Mouse (Mus musculus): ENCODE measurements around the gene Stxbp6. TPM values are rescaled to one million over a fixed set of nuclear protein-coding genes. Genes with fewer than 3 reads are reported as not detected.

Gene Stxbp6
- polyA plus RNA-seq, 1 experiment from 2014 or later = 34.1 TPM

GRCm38 (mm10) chr12:44906001-44906400 is 168.5 kb downstream of the Stxbp6 start:
- WGBS = 85% methylated on average over 2 of the region's 2 CpGs
- H3K9me3 ChIP-seq (ENCODE audit: control insufficient read depth, low read length) = no peaks in the 10 kb centered on the region
- no peak overlapping the region for H3K4me2 ChIP-seq (replicated peaks; ENCODE audit: low read depth, low read length)
- H3K27me3 ChIP-seq (ENCODE audit: control insufficient read depth, insufficient read depth, low read length) = no peaks in the 10 kb centered on the region
- ATAC-seq (ENCODE audit: low FRiP score, low TSS enrichment) = no peak
- H3K9ac ChIP-seq (ENCODE audit: low read depth, low read length) = no peak overlapping the region
- H3K27ac ChIP-seq (ENCODE audit: low read depth, low read length) = no peak overlapping the region
- H3K4me3 ChIP-seq (ENCODE audit: low read length) = no peak overlapping the region
- H3K36me3 ChIP-seq (ENCODE audit: control insufficient read depth, insufficient read depth, low read length) = no peaks in the 10 kb centered on the region
- no peaks in the 10 kb centered on the region for H3K4me1 ChIP-seq (ENCODE audit: control insufficient read depth, insufficient read depth, low read length)

- no peaks in the 10 kb centered on the region for H3K27me3 ChIP-seq (ENCODE audit: control insufficient read depth, insufficient read depth, low read length)
- no peak overlapping the region for H3K27ac ChIP-seq (ENCODE audit: low read depth, low read length)
- 71% methylated on average over 1 of the region's 1 CpGs for WGBS
- H3K36me3 ChIP-seq (ENCODE audit: control insufficient read depth, insufficient read depth, low read length) = no peaks in the 10 kb centered on the region
- H3K4me1 ChIP-seq (ENCODE audit: control insufficient read depth, insufficient read depth, low read length) = no peaks in the 10 kb centered on the region
- no peak overlapping the region for H3K4me2 ChIP-seq (replicated peaks; ENCODE audit: low read depth, low read length)
- ATAC-seq (ENCODE audit: low FRiP score, low TSS enrichment) = no peak
- H3K9ac ChIP-seq (ENCODE audit: low read depth, low read length) = no peak overlapping the region
- H3K4me3 ChIP-seq (ENCODE audit: low read length) = no peak overlapping the region
- H3K9me3 ChIP-seq (ENCODE audit: control insufficient read depth, low read length) = no peaks in the 10 kb centered on the region
Observed at GRCm38 (mm10) chr12:44903205-44903732, 171.2 kb downstream of the Stxbp6 start.

GRCm38 (mm10) chr12:44899173-44899870 is 175.2 kb downstream of the Stxbp6 start:
- no peak overlapping the region for H3K27ac ChIP-seq (ENCODE audit: low read depth, low read length)
- 93% methylated on average over 5 of the region's 5 CpGs for WGBS
- no peak overlapping the region for H3K4me3 ChIP-seq (ENCODE audit: low read length)
- H3K4me1 ChIP-seq (ENCODE audit: control insufficient read depth, insufficient read depth, low read length) = no peaks in the 10 kb centered on the region
- H3K27me3 ChIP-seq (ENCODE audit: control insufficient read depth, insufficient read depth, low read length) = no peaks in the 10 kb centered on the region
- H3K9ac ChIP-seq (ENCODE audit: low read depth, low read length) = no peak overlapping the region
- no peak for ATAC-seq (ENCODE audit: low FRiP score, low TSS enrichment)
- no peak overlapping the region for H3K4me2 ChIP-seq (replicated peaks; ENCODE audit: low read depth, low read length)
- no peaks in the 10 kb centered on the region for H3K9me3 ChIP-seq (ENCODE audit: control insufficient read depth, low read length)
- H3K36me3 ChIP-seq (ENCODE audit: control insufficient read depth, insufficient read depth, low read length) = no peaks in the 10 kb centered on the region

GRCm38 (mm10) chr12:44896460-44896859 is 178.0 kb downstream of the Stxbp6 start:
- no peaks in the 10 kb centered on the region for H3K9me3 ChIP-seq (ENCODE audit: control insufficient read depth, low read length)
- no peaks in the 10 kb centered on the region for H3K27me3 ChIP-seq (ENCODE audit: control insufficient read depth, insufficient read depth, low read length)
- no peak overlapping the region for H3K27ac ChIP-seq (ENCODE audit: low read depth, low read length)
- H3K4me1 ChIP-seq (ENCODE audit: control insufficient read depth, insufficient read depth, low read length) = no peaks in the 10 kb centered on the region
- no peak overlapping the region for H3K4me2 ChIP-seq (replicated peaks; ENCODE audit: low read depth, low read length)
- 91% methylated on average over 1 of the region's 1 CpGs for WGBS
- no peak overlapping the region for H3K4me3 ChIP-seq (ENCODE audit: low read length)
- ATAC-seq (ENCODE audit: low FRiP score, low TSS enrichment) = no peak
- H3K36me3 ChIP-seq (ENCODE audit: control insufficient read depth, insufficient read depth, low read length) = no peaks in the 10 kb centered on the region
- H3K9ac ChIP-seq (ENCODE audit: low read depth, low read length) = no peak overlapping the region

- Histone ChIP-seq H3K36me3 (ENCODE audit: control insufficient read depth, insufficient read depth, low read length) (no peaks in the 10 kb centered on the region), H3K9me3 (ENCODE audit: control insufficient read depth, low read length) (no peaks in the 10 kb centered on the region)
- 79% methylated on average over 6 of the region's 6 CpGs for WGBS
Observed at GRCm38 (mm10) chr12:44889677-44890393, 184.7 kb downstream of the Stxbp6 start.

GRCm38 (mm10) chr12:44886826-44887225 is 187.7 kb downstream of the Stxbp6 start:
- Histone ChIP-seq H3K36me3 (ENCODE audit: control insufficient read depth, insufficient read depth, low read length) (no peaks in the 10 kb centered on the region), H3K9me3 (ENCODE audit: control insufficient read depth, low read length) (no peaks in the 10 kb centered on the region), H3K9ac (ENCODE audit: low read depth, low read length) (no peak overlapping the region), H3K4me3 (ENCODE audit: low read length) (no peak overlapping the region), H3K27me3 (ENCODE audit: control insufficient read depth, insufficient read depth, low read length) (no peaks in the 10 kb centered on the region), H3K4me2 (replicated peaks; ENCODE audit: low read depth, low read length) (no peak overlapping the region), H3K27ac (ENCODE audit: low read depth, low read length) (no peak overlapping the region), H3K4me1 (ENCODE audit: control insufficient read depth, insufficient read depth, low read length) (no peaks in the 10 kb centered on the region)
- WGBS = 65% methylated on average over 3 of the region's 3 CpGs
- ATAC-seq (ENCODE audit: low FRiP score, low TSS enrichment) = no peak

More at GRCm38 (mm10) chr12:44889677-44890393, 184.7 kb downstream of the Stxbp6 start:
- ATAC-seq (ENCODE audit: low FRiP score, low TSS enrichment) = no peak
- no peak overlapping the region for H3K27ac ChIP-seq (ENCODE audit: low read depth, low read length)
- H3K4me1 ChIP-seq (ENCODE audit: control insufficient read depth, insufficient read depth, low read length) = no peaks in the 10 kb centered on the region
- H3K4me2 ChIP-seq (replicated peaks; ENCODE audit: low read depth, low read length) = no peak overlapping the region
- no peak overlapping the region for H3K9ac ChIP-seq (ENCODE audit: low read depth, low read length)
- H3K4me3 ChIP-seq (ENCODE audit: low read length) = no peak overlapping the region
- H3K27me3 ChIP-seq (ENCODE audit: control insufficient read depth, insufficient read depth, low read length) = no peaks in the 10 kb centered on the region

- ATAC-seq (ENCODE audit: low FRiP score, low TSS enrichment) = no peak
- WGBS = 34% methylated on average over 2 of the region's 2 CpGs
Observed at GRCm38 (mm10) chr12:44872697-44873096, 201.8 kb downstream of the Stxbp6 start.

GRCm38 (mm10) chr12:44865442-44865841 is 209.1 kb downstream of the Stxbp6 start:
- ATAC-seq (ENCODE audit: low FRiP score, low TSS enrichment) = no peak
- 0 out of 2 replicates have a peak, but pooled peaks cover 3% of the 10 kb centered on the region for H3K36me3 ChIP-seq (ENCODE audit: control insufficient read depth, insufficient read depth, low read length)
- 74% methylated on average over 3 of the region's 3 CpGs for WGBS
- no peaks in the 10 kb centered on the region for H3K9me3 ChIP-seq (ENCODE audit: control insufficient read depth, low read length)
- no peaks in the 10 kb centered on the region for H3K27me3 ChIP-seq (ENCODE audit: control insufficient read depth, insufficient read depth, low read length)
- H3K4me1 ChIP-seq (ENCODE audit: control insufficient read depth, insufficient read depth, low read length) = no peaks in the 10 kb centered on the region
- H3K9ac ChIP-seq (ENCODE audit: low read depth, low read length) = no peak overlapping the region
- no peak overlapping the region for H3K4me2 ChIP-seq (replicated peaks; ENCODE audit: low read depth, low read length)
- no peak overlapping the region for H3K27ac ChIP-seq (ENCODE audit: low read depth, low read length)
- H3K4me3 ChIP-seq (ENCODE audit: low read length) = no peak overlapping the region

More at GRCm38 (mm10) chr12:44872697-44873096, 201.8 kb downstream of the Stxbp6 start:
- Histone ChIP-seq H3K9ac (ENCODE audit: low read depth, low read length) (no peak overlapping the region), H3K36me3 (ENCODE audit: control insufficient read depth, insufficient read depth, low read length) (no peaks in the 10 kb centered on the region), H3K27ac (ENCODE audit: low read depth, low read length) (no peak overlapping the region), H3K4me3 (ENCODE audit: low read length) (no peak overlapping the region), H3K9me3 (ENCODE audit: control insufficient read depth, low read length) (no peaks in the 10 kb centered on the region), H3K4me1 (ENCODE audit: control insufficient read depth, insufficient read depth, low read length) (no peaks in the 10 kb centered on the region), H3K27me3 (ENCODE audit: control insufficient read depth, insufficient read depth, low read length) (no peaks in the 10 kb centered on the region), H3K4me2 (replicated peaks; ENCODE audit: low read depth, low read length) (no peak overlapping the region)

GRCm38 (mm10) chr12:44859454-44859853 is 215.1 kb downstream of the Stxbp6 start:
- ATAC-seq (ENCODE audit: low FRiP score, low TSS enrichment) = no peak
- 48% methylated on average over 5 of the region's 5 CpGs for whole genome bisulfite sequencing

More at GRCm38 (mm10) chr12:44859454-44859853, 215.1 kb downstream of the Stxbp6 start:
- H3K9ac ChIP-seq (ENCODE audit: low read depth, low read length) = no peak overlapping the region
- 0 out of 2 replicates have a peak, but pooled peaks cover 3% of the 10 kb centered on the region for H3K36me3 ChIP-seq (ENCODE audit: control insufficient read depth, insufficient read depth, low read length)
- no peaks in the 10 kb centered on the region for H3K27me3 ChIP-seq (ENCODE audit: control insufficient read depth, insufficient read depth, low read length)
- H3K4me3 ChIP-seq (ENCODE audit: low read length) = no peak overlapping the region
- no peaks in the 10 kb centered on the region for H3K4me1 ChIP-seq (ENCODE audit: control insufficient read depth, insufficient read depth, low read length)
- no peak overlapping the region for H3K27ac ChIP-seq (ENCODE audit: low read depth, low read length)
- no peak overlapping the region for H3K4me2 ChIP-seq (replicated peaks; ENCODE audit: low read depth, low read length)
- H3K9me3 ChIP-seq (ENCODE audit: control insufficient read depth, low read length) = no peaks in the 10 kb centered on the region
